Mouse (Mus musculus) heart, embryonic 10.5 days (tissue): ENCODE measurements around the gene D630036H23Rik. TPM values are rescaled to one million over a fixed set of nuclear protein-coding genes. Genes with fewer than 3 reads are reported as not detected.
"Not testable (repeated sequence)": the region's sequence is repeated elsewhere in the genome, so short reads cannot be mapped to it uniquely, and the experiment has no call there.

ENCODE experiments used
- DNase-seq: peaks from one replicate; pipeline ENCODE4 v3.0.0-alpha.2; 2017; ENCODE audit warnings: low spot score
- H3K27ac ChIP-seq: fragments of 300-500 bp; sonication (generic); 2 replicates; pipeline ENCODE4 v1.5.1; 2016; ENCODE audit warnings: mild to moderate bottlenecking
- H3K27me3 ChIP-seq: fragments of 300-500 bp; sonication (generic); 2 replicates; pipeline ENCODE4 v1.6.1; 2016; ENCODE audit warnings: mild to moderate bottlenecking; ENCODE audit not compliant: poor library complexity, insufficient read depth, severe bottlenecking
- H3K36me3 ChIP-seq: fragments of 300-500 bp; sonication (generic); 2 replicates; pipeline ENCODE4 v1.6.1; 2016; ENCODE audit warnings: mild to moderate bottlenecking, moderate library complexity
- H3K4me1 ChIP-seq: fragments of 300-500 bp; sonication (generic); 2 replicates; pipeline ENCODE4 v1.6.1; 2016; ENCODE audit warnings: mild to moderate bottlenecking
- H3K4me3 ChIP-seq: fragments of 300-500 bp; sonication (generic); 2 replicates; pipeline ENCODE4 v1.5.1; 2016; ENCODE audit warnings: mild to moderate bottlenecking, moderate library complexity
- H3K9me3 ChIP-seq: fragments of 300-500 bp; sonication (generic); 2 replicates; pipeline ENCODE4 v1.6.1; 2016; ENCODE audit warnings: mild to moderate bottlenecking, moderate library complexity
- WGBS: fragments of 180-500 bp; shearing (Covaris S2); methylation state at CpG from one replicate; pipeline ENCODE4 v1.1.7; 2016; 5-methylcytosine and 5-hydroxymethylcytosine counted together
- polyA plus RNA-seq: library from polyadenylated mRNA; unstranded; fragments of >200 nt; fragmentation: Nextera tagmentation; extraction: Ambion mirVana; gene quantifications from 2 replicates; pipeline ENCODE4 v1.2.1, GENCODE M21; 2016

Gene D630036H23Rik
- 0.62 and 0.88 TPM in 2 replicates for polyA plus RNA-seq

DNA sequence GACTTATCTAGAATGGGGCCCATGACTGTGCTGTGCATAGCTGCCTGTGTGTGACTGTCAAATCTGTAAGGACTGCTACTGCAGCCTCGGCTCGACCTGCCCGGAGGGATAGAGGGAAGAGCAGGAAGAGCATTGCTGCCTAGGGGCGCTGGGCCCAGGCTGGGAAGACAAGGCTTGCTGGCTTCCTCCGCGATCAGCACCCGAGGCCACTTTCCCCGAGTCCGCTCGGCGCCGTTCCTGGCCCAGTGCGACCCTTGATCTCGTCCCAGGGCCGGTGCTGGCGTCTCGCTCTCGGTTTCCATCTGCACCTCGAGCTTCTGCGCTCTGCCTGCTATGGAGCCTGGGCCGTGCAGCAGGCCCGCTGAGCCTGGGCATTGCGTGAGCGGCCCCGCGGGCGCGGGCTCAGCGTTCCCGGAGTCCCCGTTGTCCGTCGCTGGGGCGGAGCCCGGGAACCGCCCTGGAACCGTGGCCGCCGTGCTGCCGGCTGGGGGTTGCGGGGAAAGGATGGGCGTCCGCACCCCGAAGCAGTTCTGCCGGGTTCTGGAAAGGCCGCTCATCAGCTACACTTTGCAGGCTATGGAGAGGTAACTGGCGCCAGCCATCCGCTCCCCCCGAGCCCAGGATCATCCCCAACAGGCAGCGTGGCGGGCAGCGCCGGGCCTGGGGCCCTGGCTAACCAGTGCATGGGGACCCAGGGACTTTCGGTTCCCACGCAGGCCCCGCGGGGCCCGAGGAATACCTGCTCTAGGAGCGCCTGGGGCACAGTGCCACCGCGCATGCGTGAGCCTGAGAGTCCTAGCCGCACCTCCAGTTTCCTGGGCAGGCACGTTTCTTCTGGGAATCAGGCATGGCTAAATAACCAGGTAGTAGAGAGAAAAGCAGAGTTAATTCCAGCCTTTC lies at the start of gene D630036H23Rik, which contains the start of gene Ispd:
TSS of gene D630036H23Rik (minus strand) at position 741 of the 900 bp plus-strand sequence.
TSS of gene Ispd (plus strand) at position 10 of the 900 bp plus-strand sequence.
- Histone ChIP-seq H3K4me3 (peak within 1 kb of the TSS; percentile 84), H3K36me3 (no peaks in the 10 kb centered on the region), H3K27ac (peak within 1 kb of the TSS; percentile 99), H3K27me3 (no peaks in the 10 kb centered on the region), H3K9me3 (no peaks in the 10 kb centered on the region), H3K4me1 (peaks cover 9% of the 10 kb centered on the region; the same call in 1 of the 2 replicates)
- under 1% methylated on average over 64 of the region's 64 CpGs for WGBS
- peak; percentile 93 for DNase-seq

DNA sequence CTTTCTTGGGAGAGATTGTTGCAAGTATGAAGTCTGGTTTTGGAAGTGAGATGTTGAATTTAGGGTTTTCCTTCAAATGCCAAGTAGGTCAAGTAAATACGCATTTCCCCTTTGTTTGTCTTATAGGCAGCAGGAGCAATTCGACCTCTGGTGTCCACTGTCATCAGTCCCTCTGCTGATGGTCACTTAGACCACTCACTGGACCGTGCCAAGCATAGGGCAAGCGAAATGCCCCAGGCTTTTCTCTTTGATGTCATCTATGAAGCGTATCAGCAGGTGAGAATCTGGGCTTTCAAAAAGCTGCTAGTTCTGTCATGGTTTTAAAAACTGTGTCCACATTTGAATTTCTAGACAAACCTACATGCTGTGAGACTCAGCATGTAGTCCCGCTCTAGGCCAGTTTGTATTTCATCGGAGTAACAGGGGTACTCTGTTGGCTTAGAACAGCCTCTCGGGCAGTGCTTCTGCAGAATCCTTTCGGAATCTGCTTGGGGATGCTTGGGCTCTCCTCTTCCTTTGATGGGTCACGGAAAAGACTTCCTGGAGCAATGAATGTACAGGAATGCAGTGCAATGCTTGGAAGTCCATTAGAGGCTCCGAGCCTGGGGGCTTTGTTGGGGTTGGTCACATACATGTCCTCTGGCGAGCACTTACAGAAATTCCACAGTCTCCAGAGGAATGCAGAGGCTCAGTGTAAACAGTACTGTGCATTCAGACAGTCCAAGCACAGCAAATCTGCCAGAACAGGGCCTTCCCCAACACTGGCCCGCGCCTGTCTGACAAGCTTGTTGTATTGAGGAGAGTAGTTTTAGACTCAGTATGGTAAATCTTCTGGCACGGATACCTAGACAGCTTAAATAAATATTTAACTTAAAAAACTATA lies 44.4 kb upstream of the D630036H23Rik start:
- no peaks in the 10 kb centered on the region for H3K36me3 ChIP-seq
- 74% methylated on average over 15 of the region's 15 CpGs for whole genome bisulfite sequencing
- H3K9me3 ChIP-seq: no peaks in the 10 kb centered on the region
- H3K27ac ChIP-seq: no peak overlapping the region
- H3K4me3 ChIP-seq: no peak overlapping the region
- no peaks in the 10 kb centered on the region for H3K4me1 ChIP-seq
- DNase-seq: no peak
- no peaks in the 10 kb centered on the region for H3K27me3 ChIP-seq

DNA sequence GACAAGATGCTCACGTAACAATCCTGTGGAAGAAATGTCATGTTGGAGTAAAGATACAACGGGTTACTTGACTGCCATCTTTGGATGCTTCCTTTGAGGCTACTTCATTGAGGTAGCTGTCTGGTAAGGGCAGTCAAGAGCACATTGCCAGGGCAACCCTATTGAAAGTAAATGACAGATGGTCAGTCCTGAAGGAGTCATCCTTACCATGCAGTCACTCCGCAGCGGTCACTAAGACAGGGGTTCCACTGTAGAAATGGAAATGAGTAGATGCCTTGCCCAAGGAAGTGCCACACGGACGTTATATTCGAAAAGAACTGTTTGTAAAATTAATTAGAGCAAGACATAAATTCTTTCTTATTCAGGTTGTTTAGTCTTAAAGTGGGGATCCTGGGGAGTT lies 43.3 kb upstream of the D630036H23Rik start:
- H3K27me3 ChIP-seq: no peaks in the 10 kb centered on the region
- DNase-seq: no peak
- no peaks in the 10 kb centered on the region for H3K36me3 ChIP-seq
- H3K4me3 ChIP-seq: no peak overlapping the region
- WGBS: 88% methylated on average over 7 of the region's 7 CpGs
- no peaks in the 10 kb centered on the region for H3K9me3 ChIP-seq
- H3K27ac ChIP-seq: no peak overlapping the region
- no peaks in the 10 kb centered on the region for H3K4me1 ChIP-seq

DNA sequence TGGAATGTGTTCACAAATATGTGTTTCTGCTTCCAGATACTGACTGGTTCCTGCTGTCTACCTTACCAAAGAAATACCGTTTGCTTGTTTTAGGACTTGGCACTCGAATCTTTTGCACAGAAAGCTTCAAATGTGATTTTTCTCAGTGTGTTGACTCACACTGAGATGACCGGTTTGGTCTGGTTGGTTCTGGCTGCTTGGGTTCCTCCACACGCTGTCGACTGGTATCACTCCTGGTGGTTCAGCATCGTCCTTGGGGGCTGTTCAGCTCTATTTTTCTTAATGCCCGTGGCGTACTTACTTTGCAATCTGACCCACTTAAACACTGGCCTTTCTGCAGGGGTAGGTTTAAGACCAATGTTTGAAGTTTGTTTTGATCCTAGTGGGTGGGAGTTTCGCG lies 41.7 kb upstream of the D630036H23Rik start:
- WGBS: 81% methylated on average over 10 of the region's 10 CpGs
- H3K27me3 ChIP-seq: no peaks in the 10 kb centered on the region
- no peak overlapping the region for H3K27ac ChIP-seq
- no peak for DNase-seq
- H3K36me3 ChIP-seq: no peaks in the 10 kb centered on the region
- no peaks in the 10 kb centered on the region for H3K4me1 ChIP-seq
- no peak overlapping the region for H3K4me3 ChIP-seq
- H3K9me3 ChIP-seq: no peaks in the 10 kb centered on the region

DNA sequence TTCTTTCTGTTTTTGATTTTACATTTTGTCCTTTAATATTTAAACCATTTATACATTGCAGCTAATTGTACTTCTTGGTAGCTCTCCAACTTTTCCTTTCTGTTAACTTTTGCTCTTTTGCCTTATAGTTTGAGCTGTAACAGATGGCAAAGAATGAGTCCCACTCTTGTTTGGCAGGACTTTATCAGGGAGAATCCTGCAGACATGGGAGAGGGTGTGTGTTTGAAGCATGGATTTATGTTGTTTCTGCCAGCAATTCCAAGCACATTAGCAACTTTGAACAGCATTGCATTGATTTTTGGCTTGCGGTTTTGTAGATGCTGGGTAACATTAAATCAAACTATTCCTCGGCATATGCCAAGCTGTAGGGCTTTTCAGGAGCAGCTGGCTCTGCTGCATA lies 13.1 kb upstream of the D630036H23Rik start:
- DNase-seq: no peak

DNA sequence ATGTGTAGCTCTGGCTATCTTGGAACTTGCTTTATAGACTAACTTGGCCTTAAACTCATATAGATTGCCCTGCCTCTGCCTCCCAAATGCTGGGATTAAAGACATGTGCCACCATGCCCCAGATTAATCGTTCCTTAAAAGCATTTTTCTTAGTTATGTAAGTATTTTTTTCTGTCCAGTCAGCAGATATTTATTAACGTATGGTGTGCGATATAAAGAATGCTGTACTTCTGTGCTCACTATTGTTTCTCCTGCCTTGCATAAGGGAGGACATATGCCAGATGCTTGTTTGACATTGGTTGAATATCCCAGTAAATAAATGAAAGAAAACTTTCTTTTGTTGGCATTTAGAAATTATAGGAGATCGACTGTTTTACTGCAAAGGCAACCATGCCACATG lies 5.0 kb upstream of the D630036H23Rik start:
- WGBS: 88% methylated on average over 4 of the region's 4 CpGs
- H3K27me3 ChIP-seq: no peaks in the 10 kb centered on the region
- H3K9me3 ChIP-seq: no peaks in the 10 kb centered on the region
- peaks cover 5% of the 10 kb centered on the region; the same call in 1 of the 2 replicates for H3K36me3 ChIP-seq
- H3K4me3 ChIP-seq: no peak overlapping the region
- H3K27ac ChIP-seq: no peak overlapping the region
- H3K4me1 ChIP-seq: no peaks in the 10 kb centered on the region
- DNase-seq: no peak

More for the DNA sequence above, 13.1 kb upstream of the D630036H23Rik start:
- Histone ChIP-seq H3K27ac (no peak overlapping the region), H3K27me3 (no peaks in the 10 kb centered on the region), H3K4me1 (no peaks in the 10 kb centered on the region), H3K9me3 (no peaks in the 10 kb centered on the region), H3K36me3 (peaks cover 7% of the 10 kb centered on the region; the same call in 1 of the 2 replicates), H3K4me3 (no peak overlapping the region)
- WGBS: 86% methylated on average over 2 of the region's 2 CpGs

DNA sequence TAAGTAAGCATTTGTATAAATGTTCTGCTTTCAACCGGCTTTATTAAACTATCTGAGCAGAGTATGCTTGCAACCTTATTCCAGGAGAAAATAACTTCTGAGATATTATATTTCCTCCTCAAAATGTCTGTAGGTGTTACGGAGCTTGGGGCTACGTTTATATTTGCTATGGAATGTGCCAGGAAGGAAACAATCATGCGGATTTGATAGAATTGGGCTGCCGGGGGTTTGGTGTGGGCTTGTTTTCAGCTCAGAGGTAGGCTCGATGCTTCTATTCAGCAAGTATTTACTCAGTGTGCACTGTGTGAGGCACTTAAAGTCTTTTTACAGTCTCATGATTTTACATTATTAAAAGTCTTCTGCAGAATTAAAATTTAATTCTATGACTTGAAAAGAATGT lies 3.4 kb upstream of the D630036H23Rik start:
- peaks cover 9% of the 10 kb centered on the region; the same call in 1 of the 2 replicates for H3K4me1 ChIP-seq
- 70% methylated on average over 6 of the region's 6 CpGs for WGBS
- no peak for DNase-seq

DNA sequence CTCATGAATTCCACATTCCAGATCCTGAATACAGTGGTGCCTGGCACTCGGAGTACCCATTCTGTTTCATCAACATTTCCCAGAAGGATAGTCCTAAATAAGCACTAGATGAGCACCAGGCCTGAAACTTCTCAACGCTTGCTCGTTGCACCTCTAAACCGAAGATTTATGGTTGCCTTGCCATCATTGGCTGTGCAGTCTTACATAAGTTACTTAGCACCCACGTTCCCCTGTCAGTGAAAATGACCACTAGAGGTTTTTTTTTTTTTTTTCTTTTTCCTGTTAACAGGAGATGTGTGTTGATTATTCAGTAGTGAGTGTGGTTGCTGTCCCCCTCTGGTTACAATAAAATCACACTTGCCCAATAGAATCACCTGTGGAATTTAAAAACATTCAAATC lies 1.2 kb downstream of the D630036H23Rik start:
- no peak for DNase-seq
- WGBS: 74% methylated on average over 5 of the region's 5 CpGs
- Histone ChIP-seq H3K4me1 (peaks cover 9% of the 10 kb centered on the region; the same call in 1 of the 2 replicates), H3K36me3 (no peaks in the 10 kb centered on the region), H3K27me3 (no peaks in the 10 kb centered on the region), H3K4me3 (peak overlapping the region; percentile 84; the same call in 1 of the 2 replicates), H3K27ac (no peak overlapping the region), H3K9me3 (no peaks in the 10 kb centered on the region)

More for the DNA sequence above, 3.4 kb upstream of the D630036H23Rik start:
- H3K27me3 ChIP-seq: no peaks in the 10 kb centered on the region
- no peaks in the 10 kb centered on the region for H3K36me3 ChIP-seq
- H3K4me3 ChIP-seq: no peak overlapping the region
- H3K9me3 ChIP-seq: no peaks in the 10 kb centered on the region
- H3K27ac ChIP-seq: no peak overlapping the region

DNA sequence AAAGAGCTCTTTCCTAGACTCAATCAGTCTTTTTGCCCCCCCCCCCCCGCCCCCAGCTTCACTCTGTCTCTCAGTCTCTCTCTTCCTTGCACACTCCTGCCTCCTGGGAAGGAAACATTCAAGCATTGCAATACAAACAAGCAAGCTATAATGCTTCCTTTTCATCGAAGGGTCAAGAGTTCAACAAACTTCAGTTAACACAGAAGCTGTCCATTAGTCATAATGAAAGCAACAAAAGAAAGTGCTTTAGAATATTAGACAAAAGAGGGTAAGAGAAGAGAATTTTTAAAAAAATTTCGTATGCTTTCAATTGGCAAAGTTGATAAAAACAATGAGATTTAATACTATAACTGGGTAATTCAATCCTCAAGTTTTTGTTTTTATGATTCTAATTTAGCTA lies 1.7 kb downstream of the D630036H23Rik start:
- H3K4me3 ChIP-seq: no peak overlapping the region
- no peaks in the 10 kb centered on the region for H3K27me3 ChIP-seq
- H3K9me3 ChIP-seq: no peaks in the 10 kb centered on the region
- DNase-seq: no peak
- H3K36me3 ChIP-seq: no peaks in the 10 kb centered on the region
- peaks cover 9% of the 10 kb centered on the region; the same call in 1 of the 2 replicates for H3K4me1 ChIP-seq
- no peak overlapping the region for H3K27ac ChIP-seq
- WGBS: 67% methylated on average over 3 of the region's 3 CpGs

DNA sequence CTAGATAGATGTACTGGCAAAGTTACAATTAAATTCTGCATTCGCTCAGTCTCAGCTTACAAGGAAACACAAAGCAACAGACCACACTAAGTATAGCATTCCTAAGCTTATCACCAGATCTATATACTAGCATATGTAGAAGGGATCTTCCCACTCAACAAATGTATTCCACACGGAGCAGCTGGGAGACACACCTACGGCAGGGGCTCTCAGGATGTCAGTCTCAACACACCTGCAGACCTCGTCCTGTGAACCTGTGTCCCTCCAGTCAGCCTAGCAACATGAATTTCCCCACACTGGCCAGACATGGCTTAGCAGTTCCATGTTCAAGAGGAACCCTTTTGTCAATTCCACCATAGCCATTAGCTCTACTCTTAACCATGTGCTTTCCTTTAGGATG lies 5.6 kb downstream of the D630036H23Rik start:
- H3K27me3 ChIP-seq, H3K36me3 ChIP-seq, DNase-seq, H3K4me3 ChIP-seq, H3K27ac ChIP-seq, H3K4me1 ChIP-seq, H3K9me3 ChIP-seq: not testable (repeated sequence)
- 75% methylated on average over 3 of the region's 4 CpGs for WGBS

DNA sequence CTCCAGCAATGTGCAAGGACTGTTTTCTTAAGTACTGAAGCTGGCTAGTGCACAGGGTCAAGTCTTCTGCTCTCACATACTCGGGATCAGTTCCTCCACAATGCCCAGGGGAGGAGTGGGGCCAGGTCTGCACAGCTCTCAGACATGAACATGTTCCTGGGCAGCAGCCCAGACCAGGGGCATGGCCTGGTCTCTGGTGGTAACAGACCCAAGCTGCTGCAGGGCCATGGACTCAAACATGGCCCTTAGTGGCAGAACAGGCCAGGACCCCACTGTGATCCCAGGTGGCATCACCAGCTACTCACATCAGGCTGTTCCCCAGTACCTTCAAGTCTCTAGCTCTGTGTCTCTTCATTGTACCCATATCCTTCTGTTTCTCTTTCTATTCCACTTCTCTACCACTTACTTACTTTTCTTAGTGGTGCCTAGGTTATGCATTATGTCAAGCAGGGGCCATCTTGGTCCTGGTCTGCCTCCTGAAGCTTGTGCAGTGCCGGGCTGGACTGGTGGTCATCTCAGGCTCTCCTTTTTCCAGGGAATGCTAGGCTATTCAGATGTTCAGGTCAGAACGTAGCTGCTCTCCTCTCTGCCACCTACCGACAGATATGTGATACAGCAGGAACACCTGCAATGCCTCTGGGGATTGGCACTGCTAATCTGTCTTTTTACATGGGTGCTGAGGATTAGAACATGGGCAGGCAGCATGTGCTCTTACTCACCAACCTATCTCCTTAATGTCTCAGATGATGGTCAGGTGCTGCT lies 8.6 kb downstream of the D630036H23Rik start:
- no peak overlapping the region for H3K27ac ChIP-seq
- WGBS: 46% methylated on average over 4 of the region's 4 CpGs
- no peak overlapping the region for H3K4me3 ChIP-seq
- DNase-seq: no peak
- H3K27me3 ChIP-seq: no peaks in the 10 kb centered on the region
- no peaks in the 10 kb centered on the region for H3K9me3 ChIP-seq
- H3K36me3 ChIP-seq: no peaks in the 10 kb centered on the region
- no peaks in the 10 kb centered on the region for H3K4me1 ChIP-seq

DNA sequence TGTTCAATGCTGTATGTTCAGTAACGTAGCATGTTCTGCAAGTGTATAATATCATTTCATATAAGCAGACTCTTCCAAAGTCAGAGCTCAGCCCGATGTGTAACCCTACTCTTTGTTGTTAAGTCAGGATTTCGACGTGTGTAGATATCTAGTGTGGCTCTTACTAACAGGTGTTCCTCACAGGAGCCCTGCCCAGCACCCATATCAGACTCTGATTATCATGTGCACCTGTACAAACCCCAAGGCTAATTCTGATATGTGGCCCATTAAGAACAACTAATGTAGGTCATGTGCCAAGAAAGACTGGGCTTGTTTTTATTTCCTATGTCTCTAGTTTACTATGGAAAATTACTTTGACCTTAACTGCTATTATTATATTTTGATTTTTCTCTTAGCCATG lies 18.0 kb downstream of the D630036H23Rik start:
- no peaks in the 10 kb centered on the region for H3K9me3 ChIP-seq
- no peaks in the 10 kb centered on the region for H3K36me3 ChIP-seq
- no peaks in the 10 kb centered on the region for H3K27me3 ChIP-seq
- DNase-seq: no peak
- H3K27ac ChIP-seq: no peak overlapping the region
- 81% methylated on average over 4 of the region's 4 CpGs for WGBS
- H3K4me3 ChIP-seq: no peak overlapping the region
- no peaks in the 10 kb centered on the region for H3K4me1 ChIP-seq
